ENCODE assay signal across 27 mouse cellular contexts in genomic region chr19:37262389-37262788, GRCm38 (mm10). TPM values are rescaled to one million over a fixed set of nuclear protein-coding genes. Genes with fewer than 3 reads are reported as not detected.
A peak's percentile ranks its signal among the peaks of the same experiment; 100 is the strongest.
DNase-seq lines count a peak whose midpoint lies in the region; ATAC-seq lines count a peak whose summit lies in the region.
"Had no signal": no experiment of that assay in that cellular context is flagged by ENCODE, and none has a peak within 500 bp of the region (broad histone marks: within the 10 kb centered on the region; RNA-seq: fewer than 3 reads in every experiment).

No protein-coding gene starts in this region.

- no peak overlapping the region for H3K27ac ChIP-seq in kidney, embryonic 15.5 days
- H3K27ac ChIP-seq in brown adipose tissue, adult 24 weeks (replicated peaks; ENCODE audit: low read depth, low read length): 0 out of 2 replicates have a peak overlapping the region, but pooled peaks have one; percentile 49
- H3K27ac ChIP-seq: forebrain, embryonic 13.5 days; limb, embryonic 15.5 days; lung, embryonic 15.5 days; macrophage; midbrain, embryonic 15.5 days; neural tube, embryonic 12.5 days had no signal

- no peaks in the 10 kb centered on the region for H3K9me3 ChIP-seq in kidney, embryonic 15.5 days (replicated peaks)
- H3K9me3 ChIP-seq: forebrain, embryonic 13.5 days; limb, embryonic 15.5 days; lung, embryonic 15.5 days; midbrain, embryonic 15.5 days; neural tube, embryonic 12.5 days had no signal

- peak; percentile 7 for DNase-seq in embryo, embryonic 10 days (ENCODE audit: low spot score)
- no peak for DNase-seq in embryo, embryonic 9.5 days (ENCODE audit: extremely low spot score)
- DNase-seq in kidney, postnatal 14 days: peak; percentile 35
- DNase-seq in 3134 (ENCODE audit: extremely low read depth, insufficient read length, low spot score): peak; percentile 44
- no peak for DNase-seq in right cerebral cortex, adult 18-20 months
- DNase-seq in layer of hippocampus, postnatal 10 days (ENCODE audit: low spot score in 2 of 2): no peak
- DNase-seq: adrenal gland, adult 8-10 months; cerebellum, adult 2 months; cerebellum, postnatal 25 days; embryo, embryonic 11 days; layer of hippocampus, adult 9-11 months; left cerebral cortex, postnatal 4 days; retina, postnatal 1 day; right cerebral cortex, postnatal 4 days; thymus, adult 2 months; thymus, postnatal 4 days had no signal

- H3K4me2 ChIP-seq in kidney, embryonic 15.5 days: no peak overlapping the region
- H3K4me2 ChIP-seq: forebrain, embryonic 13.5 days; heart, embryonic 11.5 days; limb, embryonic 15.5 days; lung, embryonic 15.5 days; midbrain, embryonic 15.5 days; neural tube, embryonic 12.5 days had no signal

- ATAC-seq in kidney, embryonic 15.5 days (replicated peaks; ENCODE audit: low FRiP score): no peak
- ATAC-seq: forebrain, embryonic 13.5 days; hindbrain, embryonic 16.5 days; intestine, embryonic 16.5 days; midbrain, embryonic 15.5 days had no signal

- no peaks in the 10 kb centered on the region for H3K36me3 ChIP-seq in kidney, embryonic 15.5 days
- H3K36me3 ChIP-seq: limb, embryonic 15.5 days; lung, embryonic 15.5 days; midbrain, embryonic 15.5 days; neural tube, embryonic 12.5 days had no signal

- WGBS in kidney, embryonic 15.5 days: 40% methylated on average over 4 of the region's 4 CpGs

- no peaks in the 10 kb centered on the region for H3K27me3 ChIP-seq in kidney, embryonic 15.5 days
- H3K27me3 ChIP-seq: forebrain, embryonic 13.5 days; limb, embryonic 15.5 days; lung, embryonic 15.5 days; midbrain, embryonic 15.5 days; neural tube, embryonic 12.5 days had no signal

- H3K4me3 ChIP-seq in kidney, embryonic 15.5 days (replicated peaks): no peak overlapping the region
- no peak overlapping the region for H3K4me3 ChIP-seq in brown adipose tissue, adult 24 weeks (ENCODE audit: insufficient read depth, low read depth, low read length)
- H3K4me3 ChIP-seq: forebrain, embryonic 13.5 days; limb, embryonic 15.5 days; lung, embryonic 15.5 days; midbrain, embryonic 15.5 days; neural tube, embryonic 12.5 days had no signal

- 0 out of 2 replicates have a peak, but pooled peaks cover 3% of the 10 kb centered on the region for H3K4me1 ChIP-seq in kidney, embryonic 15.5 days
- no peaks in the 10 kb centered on the region for H3K4me1 ChIP-seq in brown adipose tissue, adult 24 weeks (ENCODE audit: control insufficient read depth, insufficient read depth, insufficient read length, low read length)
- H3K4me1 ChIP-seq: limb, embryonic 15.5 days; lung, embryonic 15.5 days; midbrain, embryonic 15.5 days had no signal

- no peak overlapping the region for H3K9ac ChIP-seq in kidney, embryonic 15.5 days
- H3K9ac ChIP-seq: forebrain, embryonic 13.5 days; limb, embryonic 15.5 days; lung, embryonic 15.5 days; midbrain, embryonic 15.5 days; neural tube, embryonic 12.5 days had no signal

RNA-seq across cellular contexts. Expression of gene Cpeb3, which starts 54.0 kb away (rescaled TPM):
- polyA plus RNA-seq in kidney, embryonic 15.5 days (2015; fragmentation: Nextera tagmentation; extraction: Ambion mirVana): 1.2 TPM in 2 replicates
- 16.1 and 30.4 TPM in 2 replicates for polyA plus RNA-seq in brown adipose tissue, adult 24 weeks (2012; ENCODE audit: insufficient read depth, insufficient read length, missing spikeins)
- 10 to 100 TPM; 48.9 to 49.8 TPM for total RNA-seq in layer of hippocampus, postnatal 10 days (2021)

RNA-seq across cellular contexts. Expression of gene March5, which starts 55.0 kb away (rescaled TPM):
- polyA plus RNA-seq in kidney, embryonic 15.5 days (2015; fragmentation: Nextera tagmentation; extraction: Ambion mirVana): 88.4 and 95.6 TPM in 2 replicates
- polyA plus RNA-seq in brown adipose tissue, adult 24 weeks (2012; ENCODE audit: insufficient read depth, insufficient read length, missing spikeins): 295 and 304 TPM in 2 replicates
- total RNA-seq in layer of hippocampus, postnatal 10 days (2021): 10 to 100 TPM; 93.2 to 94.8 TPM

Comparison
In these comparisons a context has a peak if more than half of its experiments do, and no peak if none do; other contexts are left out.
1. DNase-seq: peak in embryo, embryonic 10 days (single experiment), kidney, postnatal 14 days (single experiment) and 3134 (single experiment); none in embryo, embryonic 9.5 days (single experiment), right cerebral cortex, adult 18-20 months (single experiment) and layer of hippocampus, postnatal 10 days (0 of 2).